Mouse (Mus musculus) heart, postnatal 0 days (tissue): ENCODE results near the gene Cmtm8. TPM values are rescaled to one million over a fixed set of nuclear protein-coding genes. Genes with fewer than 3 reads are reported as not detected.

Experiments used
- ATAC-seq: fragments of 200-750 bp; cut with Nextera tagmentation; 2 replicates; pipeline ENCODE4 v1.8.0; 2017; ENCODE audit warnings: low read depth, moderate number of reproducible peaks, moderate library complexity; ENCODE audit not compliant: insufficient read depth
- DNase-seq: peaks from one replicate; pipeline ENCODE4 v3.0.0-alpha.2; 2016; ENCODE audit warnings: low spot score
- H3K27ac ChIP-seq: fragments of 300-500 bp; sonication (generic); 2 replicates; pipeline ENCODE4 v1.5.1; 2014; ENCODE audit warnings: low read depth, mild to moderate bottlenecking
- H3K27me3 ChIP-seq: fragments of 300-500 bp; sonication (generic); 2 replicates; pipeline ENCODE4 v1.6.1; 2014; ENCODE audit warnings: low read length, mixed read lengths; ENCODE audit not compliant: control insufficient read depth, insufficient read depth
- H3K36me3 ChIP-seq: fragments of 300-500 bp; sonication (generic); replicated peaks from 2 replicates; pipeline ENCODE4 v1.6.1; 2014; ENCODE audit warnings: low read length, mixed read lengths; ENCODE audit not compliant: control insufficient read depth, insufficient read depth
- H3K4me1 ChIP-seq: fragments of 300-500 bp; sonication (generic); 2 replicates; pipeline ENCODE4 v1.6.1; 2014; ENCODE audit warnings: antibody characterized with exemption; ENCODE audit not compliant: control insufficient read depth, insufficient read depth
- H3K4me2 ChIP-seq: fragments of 300-500 bp; sonication (generic); 2 replicates; pipeline ENCODE4 v1.6.1; 2014; ENCODE audit warnings: low read depth, mild to moderate bottlenecking, low read length, moderate library complexity
- H3K4me3 ChIP-seq: fragments of 300-500 bp; sonication (generic); 2 replicates; pipeline ENCODE4 v1.5.1; 2014; ENCODE audit warnings: low read depth, low read length
- H3K9ac ChIP-seq: fragments of 300-500 bp; sonication (generic); replicated peaks from 2 replicates; pipeline ENCODE4 v1.6.1; 2014; ENCODE audit warnings: low read depth, low read length, mixed read lengths
- H3K9me3 ChIP-seq: fragments of 300-500 bp; sonication (generic); replicated peaks from 2 replicates; pipeline ENCODE4 v1.6.1; 2016; ENCODE audit warnings: low read length; ENCODE audit not compliant: control insufficient read depth
- CTCF ChIP-seq: IDR thresholded peaks from 2 replicates; pipeline ENCODE4 v1.5.1; 2016; ENCODE audit warnings: antibody characterized with exemption, control low read depth, low read depth
- EP300 ChIP-seq: IDR thresholded peaks from 2 replicates; pipeline ENCODE4 v1.6.1; 2016; ENCODE audit warnings: antibody characterized with exemption, low read depth
- WGBS: fragments of 180-500 bp; shearing (Covaris S2); extraction: QIAGEN DNeasy Blood & Tissue Kit; methylation state at CpG from one replicate; pipeline ENCODE4 v1.1.7; 2014; 5-methylcytosine and 5-hydroxymethylcytosine counted together
- polyA plus RNA-seq: library from polyadenylated mRNA; unstranded; fragments of >200 nt; fragmentation: Nextera tagmentation; extraction: Ambion mirVana; gene quantifications from 2 replicates; pipeline ENCODE4 v1.2.1, GENCODE M21; 2015
- total RNA-seq: library from RNA; depleted of rRNA; stranded (reverse); fragments of >200 nt; gene quantifications from 2 replicates; pipeline ENCODE4 v1.2.3, GENCODE M21; 2014; ENCODE audit warnings: low replicate concordance

Cmtm8 gene
- total and polyA plus RNA-seq, 2 experiments from 2014 or later = 14.4 to 14.8 TPM

- DNase-seq (no peak), ATAC-seq (no peak)
- TF ChIP-seq EP300 (no peak), CTCF (no peak)
- Histone ChIP-seq H3K9ac (no peak overlapping the region), H3K4me3 (no peak overlapping the region), H3K9me3 (no peaks in the 10 kb centered on the region), H3K4me1 (no peaks in the 10 kb centered on the region), H3K27me3 (no peaks in the 10 kb centered on the region), H3K36me3 (peaks cover 51% of the 10 kb centered on the region), H3K27ac (no peak overlapping the region), H3K4me2 (no peak overlapping the region)
- WGBS = 90% methylated on average over 3 of the region's 3 CpGs
These were observed 92.4 kb downstream of the Cmtm8 start for GRCm38 (mm10) chr9:114751582-114751981.

- Histone ChIP-seq H3K4me3 (no peak overlapping the region), H3K36me3 (peaks cover 47% of the 10 kb centered on the region), H3K27me3 (no peaks in the 10 kb centered on the region), H3K27ac (no peak overlapping the region), H3K4me1 (peaks cover 8% of the 10 kb centered on the region), H3K9ac (no peak overlapping the region), H3K4me2 (no peak overlapping the region), H3K9me3 (no peaks in the 10 kb centered on the region)
- WGBS = 87% methylated on average over 12 of the region's 12 CpGs
- ATAC-seq (no peak), DNase-seq (no peak)
- TF ChIP-seq EP300 (no peak), CTCF (no peak)
These were observed 96.5 kb downstream of the Cmtm8 start for GRCm38 (mm10) chr9:114747466-114747865.

DNA sequence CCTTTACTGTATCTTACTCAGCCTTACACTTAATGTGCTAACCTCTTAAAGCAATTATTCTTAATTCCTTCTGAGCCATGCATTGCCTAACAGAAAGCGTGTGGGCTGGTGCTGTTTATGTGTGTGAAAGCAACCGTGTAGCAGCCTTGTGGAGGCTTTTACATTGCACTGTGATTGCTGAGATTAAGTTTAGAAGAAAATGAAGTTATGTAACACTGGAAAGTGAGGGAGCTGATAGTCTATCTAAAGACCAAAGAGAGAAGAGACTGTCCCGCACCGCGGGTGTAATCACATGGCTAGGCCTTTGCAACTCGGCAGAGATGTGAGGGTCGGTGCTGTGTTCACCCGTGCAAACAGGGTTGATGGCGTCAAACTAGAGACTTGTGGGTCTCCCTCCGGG, 96.9 kb downstream of the Cmtm8 start:
- no peak for TF ChIP-seq EP300
- no peak for TF ChIP-seq CTCF
- Histone ChIP-seq H3K36me3 (peaks cover 47% of the 10 kb centered on the region), H3K4me3 (no peak overlapping the region), H3K4me1 (peaks cover 8% of the 10 kb centered on the region), H3K27me3 (no peaks in the 10 kb centered on the region), H3K9ac (no peak overlapping the region), H3K27ac (no peak overlapping the region), H3K4me2 (no peak overlapping the region), H3K9me3 (no peaks in the 10 kb centered on the region)
- no peak for ATAC-seq
- WGBS = 82% methylated on average over 10 of the region's 10 CpGs
- no peak for DNase-seq

GRCm38 (mm10) chr9:114745654-114746053, 98.3 kb downstream of the Cmtm8 start:
- DNase-seq (no peak), ATAC-seq (no peak)
- Histone ChIP-seq H3K9ac (no peak overlapping the region), H3K27me3 (no peaks in the 10 kb centered on the region), H3K36me3 (peaks cover 47% of the 10 kb centered on the region), H3K4me1 (peaks cover 8% of the 10 kb centered on the region), H3K9me3 (no peaks in the 10 kb centered on the region), H3K4me2 (no peak overlapping the region), H3K27ac (no peak overlapping the region), H3K4me3 (no peak overlapping the region)
- TF ChIP-seq EP300 (no peak), CTCF (no peak)
- 50% methylated on average over 4 of the region's 4 CpGs for WGBS

DNA sequence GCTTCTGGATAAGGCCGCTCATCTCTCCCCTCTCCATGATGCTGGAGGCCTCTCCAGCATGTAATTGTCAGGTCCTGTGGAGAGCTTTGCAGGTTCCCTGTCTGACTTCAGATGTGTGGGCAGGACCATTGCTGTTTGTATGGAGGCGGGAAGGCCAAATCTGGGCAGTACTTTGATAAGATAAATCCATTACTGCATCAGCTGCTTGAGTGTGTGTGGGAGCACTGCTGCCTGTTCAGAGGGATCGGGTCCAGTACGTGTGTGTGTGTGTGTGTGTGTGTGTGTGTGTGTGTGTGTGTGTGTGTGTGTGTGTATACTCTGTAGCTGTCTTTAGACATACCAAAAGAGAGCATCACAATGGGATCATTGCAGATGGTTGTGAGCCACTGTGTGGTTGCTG, 98.8 kb downstream of the Cmtm8 start:
- H3K9ac ChIP-seq = no peak overlapping the region
- 33% methylated on average over 4 of the region's 4 CpGs for WGBS
- ATAC-seq (no peak), DNase-seq (no peak)
- no peak overlapping the region for H3K4me3 ChIP-seq
- H3K4me2 ChIP-seq = no peak overlapping the region
- no peaks in the 10 kb centered on the region for H3K9me3 ChIP-seq
- H3K4me1 ChIP-seq = peaks cover 8% of the 10 kb centered on the region
- no peak overlapping the region for H3K27ac ChIP-seq
- no peaks in the 10 kb centered on the region for H3K27me3 ChIP-seq
- H3K36me3 ChIP-seq = peaks cover 48% of the 10 kb centered on the region
- no peak for TF ChIP-seq EP300
- TF ChIP-seq CTCF = no peak

- H3K27ac ChIP-seq = peak overlapping the region; percentile 69; the same call in 1 of the 2 replicates
- TF ChIP-seq CTCF (no peak), EP300 (no peak)
- no peak for ATAC-seq
- H3K36me3 ChIP-seq = peaks cover 38% of the 10 kb centered on the region
- no peaks in the 10 kb centered on the region for H3K9me3 ChIP-seq
- DNase-seq = no peak
- H3K4me2 ChIP-seq = no peak overlapping the region
- H3K27me3 ChIP-seq = no peaks in the 10 kb centered on the region
- no peak overlapping the region for H3K9ac ChIP-seq
- WGBS = 71% methylated on average over 2 of the region's 2 CpGs
- H3K4me3 ChIP-seq = no peak overlapping the region
- peaks cover 8% of the 10 kb centered on the region for H3K4me1 ChIP-seq
These were observed 101.2 kb downstream of the Cmtm8 start for GRCm38 (mm10) chr9:114742731-114743130.
